Mouse (Mus musculus) MEL (cell line): Measurements from ENCODE around the gene Ctdnep1. TPM values are rescaled to one million over a fixed set of nuclear protein-coding genes. Genes with fewer than 3 reads are reported as not detected.

Experiments
- DNase-seq: peaks from one replicate; pipeline ENCODE4 v3.0.0; 2011; ENCODE audit warnings: low read depth, low spot score
- H3K27ac ChIP-seq: 2 replicates; pipeline ENCODE4 v1.5.1; 2012; ENCODE audit warnings: low read depth, mild to moderate bottlenecking, control low read depth, low read length, moderate library complexity; ENCODE audit not compliant: control insufficient read depth
- H3K27me3 ChIP-seq, 2 experiments: fragments of 150-350 bp in 1 of 2; sonication (generic) in 1 of 2; 2 replicates each; pipeline ENCODE4 v1.6.1; 2012; ENCODE audit warnings: low read length in 2 of 2, mild to moderate bottlenecking in 2 of 2, improper control_type of control experiment in 1 of 2, moderate library complexity in 1 of 2; ENCODE audit not compliant: insufficient read depth in 2 of 2, control insufficient read depth in 1 of 2
- H3K36me3 ChIP-seq, 2 experiments: 2 replicates each; pipeline ENCODE4 v1.6.1; 2012 to 2014; ENCODE audit warnings: low read length in 2 of 2, improper control_type of control experiment in 1 of 2, inconsistent platforms in 1 of 2, mild to moderate bottlenecking in 1 of 2; ENCODE audit not compliant: insufficient read depth in 2 of 2, control insufficient read depth in 1 of 2
- H3K4me1 ChIP-seq, 2 experiments: fragments of 150-350 bp in 1 of 2; sonication (generic) in 1 of 2; 2 replicates each; pipeline ENCODE4 v1.6.1; 2012; ENCODE audit warnings: low read length in 2 of 2, improper control_type of control experiment in 1 of 2, mild to moderate bottlenecking in 1 of 2; ENCODE audit not compliant: insufficient read depth in 2 of 2, control insufficient read depth in 1 of 2
- H3K4me3 ChIP-seq, 2 experiments: fragments of 150-350 bp in 1 of 2; sonication (generic) in 1 of 2; 2 replicates each; pipeline ENCODE4 v1.5.1; 2012; ENCODE audit warnings: low read depth in 2 of 2, low read length in 2 of 2, mild to moderate bottlenecking in 2 of 2, moderate library complexity in 2 of 2, control low read depth in 1 of 2, improper control_type of control experiment in 1 of 2; ENCODE audit not compliant: control insufficient read depth in 1 of 2, insufficient read depth in 1 of 2
- H3K79me2 ChIP-seq: 2 replicates; pipeline ENCODE4 v1.6.1; 2012; ENCODE audit warnings: mild to moderate bottlenecking, low read length, moderate library complexity; ENCODE audit not compliant: control insufficient read depth, poor library complexity, insufficient read depth
- H3K9ac ChIP-seq: 2 replicates; pipeline ENCODE4 v1.6.1; 2012; ENCODE audit warnings: low read depth, mild to moderate bottlenecking, control low read depth, low read length, moderate library complexity; ENCODE audit not compliant: control insufficient read depth, poor library complexity, severe bottlenecking
- H3K9me3 ChIP-seq: fragments of 150-350 bp; sonication (generic); replicated peaks from 2 replicates; pipeline ENCODE4 v1.6.1; 2012; ENCODE audit warnings: mild to moderate bottlenecking, low read length, improper control_type of control experiment, moderate library complexity; ENCODE audit not compliant: insufficient read depth
- CHD1 ChIP-seq: IDR thresholded peaks from 2 replicates; pipeline ENCODE4 v1.6.1; 2012; ENCODE audit warnings: low read depth, mild to moderate bottlenecking, inconsistent platforms, low read length, improper control_type of control experiment
- CHD2 ChIP-seq: IDR thresholded peaks from 2 replicates; pipeline ENCODE4 v1.6.1; 2011; ENCODE audit warnings: low read length, improper control_type of control experiment
- E2F4 ChIP-seq: IDR thresholded peaks from 2 replicates; pipeline ENCODE4 v1.6.1; 2011; ENCODE audit warnings: low read depth, low read length, improper control_type of control experiment, borderline replicate concordance
- ELF1 ChIP-seq: IDR thresholded peaks from 2 replicates; pipeline ENCODE4 v1.6.1; 2014; ENCODE audit warnings: low read depth, mild to moderate bottlenecking, inconsistent platforms, low read length, improper control_type of control experiment, moderate library complexity
- ETS1 ChIP-seq: IDR thresholded peaks from 2 replicates; pipeline ENCODE4 v1.6.1; 2012; ENCODE audit warnings: low read depth, mild to moderate bottlenecking, inconsistent platforms, low read length, improper control_type of control experiment, moderate library complexity
- MAFK ChIP-seq: IDR thresholded peaks from 2 replicates; pipeline ENCODE4 v1.6.1; 2011; ENCODE audit warnings: low read depth, mild to moderate bottlenecking, low read length, improper control_type of control experiment, borderline replicate concordance
- MAX ChIP-seq: IDR thresholded peaks from 2 replicates; pipeline ENCODE4 v1.6.1; 2011; ENCODE audit warnings: low read length, improper control_type of control experiment
- MAZ ChIP-seq: IDR thresholded peaks from 2 replicates; pipeline ENCODE4 v1.6.1; 2012; ENCODE audit warnings: low read depth, mild to moderate bottlenecking, inconsistent platforms, low read length, improper control_type of control experiment
- MEF2A ChIP-seq: IDR thresholded peaks from 2 replicates; pipeline ENCODE4 v1.6.1; 2014; ENCODE audit warnings: low read depth, mild to moderate bottlenecking, inconsistent platforms, low read length, improper control_type of control experiment; ENCODE audit not compliant: poor library complexity, insufficient replicate concordance, severe bottlenecking; ENCODE audit errors: extremely low read depth
- MYB ChIP-seq: IDR thresholded peaks from 2 replicates; pipeline ENCODE4 v1.6.1; 2011; ENCODE audit warnings: mild to moderate bottlenecking, low read depth, low read length, improper control_type of control experiment
- NELFE ChIP-seq: IDR thresholded peaks from 2 replicates; pipeline ENCODE4 v1.6.1; 2011; ENCODE audit warnings: low read depth, low read length, improper control_type of control experiment
- POLR2A ChIP-seq, 2 experiments: IDR thresholded peaks; 2 replicates each; pipeline ENCODE4 v1.6.1; 2011 to 2012; ENCODE audit warnings: low read length in 2 of 2, mild to moderate bottlenecking in 2 of 2, control low read depth in 1 of 2, improper control_type of control experiment in 1 of 2, low read depth in 1 of 2, moderate library complexity in 1 of 2; ENCODE audit not compliant: control insufficient read depth in 1 of 2, insufficient read depth in 1 of 2, poor library complexity in 1 of 2
- RCOR1 ChIP-seq: IDR thresholded peaks from 2 replicates; pipeline ENCODE4 v1.6.1; 2012; ENCODE audit warnings: low read depth, mild to moderate bottlenecking, inconsistent platforms, low read length, improper control_type of control experiment
- SIN3A ChIP-seq: IDR thresholded peaks from 2 replicates; pipeline ENCODE4 v1.6.1; 2012; ENCODE audit warnings: low read length, improper control_type of control experiment, inconsistent platforms
- SMC3 ChIP-seq: IDR thresholded peaks from 2 replicates; pipeline ENCODE4 v1.6.1; 2011; ENCODE audit warnings: low read depth, low read length, improper control_type of control experiment
- TCF12 ChIP-seq: IDR thresholded peaks from 2 replicates; pipeline ENCODE4 v1.6.1; 2014; ENCODE audit warnings: low read depth, mild to moderate bottlenecking, inconsistent platforms, low read length, improper control_type of control experiment, moderate library complexity
- USF1 ChIP-seq: IDR thresholded peaks from 2 replicates; pipeline ENCODE4 v1.6.1; 2014; ENCODE audit warnings: low read depth, mild to moderate bottlenecking, inconsistent platforms, low read length, improper control_type of control experiment, moderate library complexity
- ZC3H11A ChIP-seq: IDR thresholded peaks from 2 replicates; pipeline ENCODE4 v1.6.1; 2012; ENCODE audit warnings: low read depth, mild to moderate bottlenecking, inconsistent platforms, low read length, improper control_type of control experiment
- ZKSCAN1 ChIP-seq: IDR thresholded peaks from 2 replicates; pipeline ENCODE4 v1.6.1; 2012; ENCODE audit warnings: low read depth, mild to moderate bottlenecking, inconsistent platforms, low read length, improper control_type of control experiment, moderate library complexity
- ZMIZ1 ChIP-seq: IDR thresholded peaks from 2 replicates; pipeline ENCODE4 v1.6.1; 2012; ENCODE audit warnings: low read depth, mild to moderate bottlenecking, inconsistent platforms, low read length, improper control_type of control experiment, moderate library complexity
- ZNF384 ChIP-seq: IDR thresholded peaks from 2 replicates; pipeline ENCODE4 v1.6.1; 2012; ENCODE audit warnings: low read depth, mild to moderate bottlenecking, inconsistent platforms, low read length, improper control_type of control experiment
- polyA plus RNA-seq, 2 experiments: library from polyadenylated mRNA; stranded (reverse) in 1 of 2; unstranded in 1 of 2; fragments of >175 nt in 1 of 2; fragments of >200 nt in 1 of 2; gene quantifications; 2 replicates each; pipeline versions ENCODE4 v1.2.1 to v1.2.4; 2012; ENCODE audit warnings: low replicate concordance in 2 of 2, low read depth in 1 of 2; ENCODE audit not compliant: insufficient read length in 2 of 2, insufficient read depth in 1 of 2, missing spikeins in 1 of 2
- total RNA-seq: library from RNA; depleted of rRNA; stranded (reverse); fragments of 300-350 nt; gene quantifications from 2 replicates; pipeline ENCODE4 v1.2.3, GENCODE M21; 2012

Gene Ctdnep1
- total and polyA plus RNA-seq, 3 experiments, result 47.3 to 133 TPM; not detected in 1

DNA sequence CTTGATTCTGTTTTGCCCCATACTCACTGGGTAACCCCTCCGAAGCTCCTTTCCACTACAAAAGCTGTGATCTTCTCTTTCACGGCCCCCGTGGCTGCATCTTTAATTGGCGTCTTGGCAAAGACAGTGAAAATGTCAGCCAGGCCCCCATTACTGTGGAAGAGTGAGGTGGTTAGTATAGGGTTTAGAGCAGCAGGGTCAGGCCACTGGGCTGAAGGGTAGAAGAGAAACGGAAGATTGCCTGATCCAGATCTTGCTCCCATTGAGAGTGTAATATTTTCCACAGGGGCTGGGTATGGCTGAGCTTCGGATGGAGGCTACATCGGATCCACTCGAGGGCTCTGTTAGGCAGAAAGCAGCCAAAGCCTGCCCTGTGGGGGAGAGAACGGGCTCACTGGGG is 32.0 kb downstream of the Ctdnep1 start:
- peaks cover 3% of the 10 kb centered on the region; the same call in 1 of the 2 replicates for H3K79me2 ChIP-seq
- H3K27me3 ChIP-seq, result no peaks in the 10 kb centered on the region
- no peak for DNase-seq
- TF ChIP-seq ZKSCAN1 (no peak), MAFK (no peak), MYB (no peak), SIN3A (no peak), SMC3 (no peak), E2F4 (no peak), ELF1 (no peak), ZMIZ1 (no peak), ZNF384 (no peak), MAZ (no peak), POLR2A (IDR thresholded peaks at IDR 0.05; ENCODE audit: control insufficient read depth in 1 of 2, insufficient read depth in 1 of 2, low read depth in 1 of 2, low read length in 2 of 2, poor library complexity in 1 of 2) (no peak)
- no peak overlapping the region for H3K9ac ChIP-seq
- H3K4me1 ChIP-seq, result peaks cover 6 to 17% of the 10 kb centered on the region in 2 experiments
- H3K27ac ChIP-seq, result no peak overlapping the region
- H3K4me3 ChIP-seq, result no peak overlapping the region
- H3K36me3 ChIP-seq, result peaks cover 4 to 20% of the 10 kb centered on the region in 2 experiments
- H3K9me3 ChIP-seq, result no peaks in the 10 kb centered on the region

DNA sequence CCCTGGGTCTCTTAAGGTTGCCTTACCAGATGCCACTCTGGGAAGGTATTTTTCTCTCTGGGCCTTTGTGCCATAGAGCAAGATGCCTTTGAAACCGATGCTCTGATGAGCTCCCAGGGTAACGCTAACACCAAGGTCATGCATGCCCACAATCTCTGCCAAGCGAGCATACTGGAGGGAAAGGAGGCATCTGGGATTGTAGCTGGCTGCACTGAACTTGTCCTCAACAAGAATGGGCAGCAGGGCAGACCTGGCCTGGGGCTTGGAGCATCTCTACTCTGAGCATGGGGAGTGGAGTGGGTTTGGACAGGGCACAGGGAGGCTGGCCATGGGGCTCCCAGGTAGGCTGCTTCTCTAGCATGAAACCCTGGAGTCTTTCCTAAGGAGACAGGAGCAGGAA is 32.5 kb downstream of the Ctdnep1 start:
- peaks cover 5% of the 10 kb centered on the region for H3K79me2 ChIP-seq
- H3K9ac ChIP-seq, result no peak overlapping the region
- no peak overlapping the region for H3K27ac ChIP-seq
- H3K4me3 ChIP-seq, result no peak overlapping the region
- no peaks in the 10 kb centered on the region for H3K27me3 ChIP-seq
- TF ChIP-seq SIN3A (no peak), E2F4 (no peak), RCOR1 (no peak), MAFK (no peak), MAX (no peak), MEF2A (no peak), NELFE (no peak), USF1 (no peak), ZNF384 (no peak), ETS1 (no peak), CHD1 (no peak), ZC3H11A (no peak), ZMIZ1 (no peak), CHD2 (no peak), TCF12 (no peak)
- TF ChIP-seq, all 39 proteins: peak for 0
- H3K36me3 ChIP-seq, result peaks cover 3 to 21% of the 10 kb centered on the region in 2 experiments
- no peaks in the 10 kb centered on the region for H3K9me3 ChIP-seq
- DNase-seq, result no peak
- H3K4me1 ChIP-seq, result peaks cover 6 to 20% of the 10 kb centered on the region in 2 experiments
